Mouse (Mus musculus) limb, embryonic 10.5 days (tissue): ENCODE data around the gene Kcnk7. TPM values are rescaled to one million over a fixed set of nuclear protein-coding genes. Genes with fewer than 3 reads are reported as not detected.

Source experiments
- DNase-seq: peaks from one replicate; pipeline ENCODE4 v3.0.0-alpha.2; 2017; ENCODE audit warnings: low spot score
- H3K27ac ChIP-seq: fragments of 300-500 bp; sonication (generic); 2 replicates; pipeline ENCODE4 v1.5.1; 2016; ENCODE audit warnings: mild to moderate bottlenecking
- H3K27me3 ChIP-seq: fragments of 300-500 bp; sonication (generic); 2 replicates; pipeline ENCODE4 v1.6.1; 2016; ENCODE audit warnings: low read depth, mild to moderate bottlenecking; ENCODE audit not compliant: poor library complexity, severe bottlenecking
- H3K36me3 ChIP-seq: fragments of 300-500 bp; sonication (generic); 2 replicates; pipeline ENCODE4 v1.6.1; 2016; ENCODE audit warnings: mild to moderate bottlenecking, moderate library complexity
- H3K4me1 ChIP-seq: fragments of 300-500 bp; sonication (generic); 2 replicates; pipeline ENCODE4 v1.6.1; 2016
- H3K4me3 ChIP-seq: fragments of 300-500 bp; sonication (generic); 2 replicates; pipeline ENCODE4 v1.5.1; 2016; ENCODE audit warnings: mild to moderate bottlenecking, moderate library complexity
- H3K9me3 ChIP-seq: fragments of 300-500 bp; sonication (generic); replicated peaks from 2 replicates; pipeline ENCODE4 v1.6.1; 2016; ENCODE audit warnings: mild to moderate bottlenecking
- WGBS: fragments of 180-500 bp; shearing (Covaris S2); methylation state at CpG from one replicate; pipeline ENCODE4 v1.1.7; 2016; 5-methylcytosine and 5-hydroxymethylcytosine counted together
- polyA plus RNA-seq: library from polyadenylated mRNA; unstranded; fragments of >200 nt; fragmentation: Nextera tagmentation; extraction: Ambion mirVana; gene quantifications from 2 replicates; pipeline ENCODE4 v1.2.1, GENCODE M21; 2016

Gene Kcnk7
- polyA plus RNA-seq, 1 experiment from 2014 or later = not detected

DNA sequence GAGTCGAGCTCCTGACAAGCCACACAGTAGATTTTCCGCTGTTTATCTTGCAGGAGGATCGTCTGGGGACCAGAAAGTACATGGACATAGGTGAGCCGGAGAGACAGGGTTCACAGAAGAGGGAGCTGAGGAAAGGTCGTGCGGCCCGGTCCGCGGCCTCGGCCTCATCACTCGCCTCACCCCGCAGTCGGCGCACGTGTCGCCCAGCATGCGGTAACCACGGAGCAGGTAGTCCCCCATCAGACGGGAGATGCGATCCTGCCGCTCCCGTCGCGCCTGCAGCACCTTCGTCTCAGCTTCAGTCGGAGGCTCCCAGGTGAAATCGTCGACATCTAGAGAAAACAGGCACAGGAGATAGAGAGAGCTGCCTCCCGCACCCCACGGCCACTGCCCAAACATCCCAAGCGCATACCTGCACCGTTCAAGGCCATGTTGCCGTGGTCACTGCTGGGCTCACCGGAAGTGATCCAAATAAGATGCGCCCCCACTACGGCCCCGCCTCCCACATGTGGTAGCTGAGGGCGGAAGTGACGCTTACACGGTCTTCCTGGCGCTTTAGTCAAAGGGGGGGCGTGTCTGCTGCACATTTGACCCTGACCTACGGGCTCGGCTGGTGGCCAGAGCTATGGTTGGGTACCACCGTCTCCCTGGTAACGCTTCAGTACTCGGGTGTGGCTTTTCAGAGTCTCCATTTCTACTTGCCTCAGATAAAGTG, 27.3 kb downstream of the Kcnk7 start:
- H3K4me3 ChIP-seq = peak overlapping the region; percentile 97
- under 1% methylated on average over 47 of the region's 47 CpGs for WGBS
- peak; percentile 98 for DNase-seq
- H3K36me3 ChIP-seq = peaks cover 22% of the 10 kb centered on the region
- H3K9me3 ChIP-seq = no peaks in the 10 kb centered on the region
- peak overlapping the region; percentile 82 for H3K27ac ChIP-seq
- peaks cover 52% of the 10 kb centered on the region for H3K4me1 ChIP-seq
- H3K27me3 ChIP-seq = 0 out of 2 replicates have a peak, but pooled peaks cover 3% of the 10 kb centered on the region

DNA sequence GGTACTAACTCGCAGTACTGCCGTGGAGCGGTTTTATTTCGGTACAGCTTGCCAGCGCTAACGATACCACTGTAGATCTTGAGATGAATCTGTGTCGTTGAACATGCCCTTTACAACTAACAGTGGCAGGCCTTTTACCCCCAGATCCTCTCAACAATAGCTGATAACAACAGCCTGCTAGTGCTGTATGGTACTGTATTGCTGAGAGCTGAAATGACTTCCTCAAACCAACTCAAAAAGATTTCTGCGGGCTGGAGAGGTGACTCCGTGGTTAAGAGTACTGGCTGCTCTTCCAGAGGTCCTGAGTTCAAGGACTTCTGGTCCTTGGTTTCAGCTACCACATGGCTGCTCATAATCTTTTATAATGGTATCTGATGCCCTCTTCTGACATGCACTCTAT, 30.2 kb downstream of the Kcnk7 start:
- H3K36me3 ChIP-seq = peaks cover 8% of the 10 kb centered on the region
- DNase-seq = no peak
- H3K9me3 ChIP-seq = no peaks in the 10 kb centered on the region
- H3K4me3 ChIP-seq = no peak overlapping the region
- WGBS = 81% methylated on average over 9 of the region's 9 CpGs
- H3K27me3 ChIP-seq = peaks cover 13% of the 10 kb centered on the region
- no peak overlapping the region for H3K27ac ChIP-seq
- peaks cover 26% of the 10 kb centered on the region for H3K4me1 ChIP-seq

DNA sequence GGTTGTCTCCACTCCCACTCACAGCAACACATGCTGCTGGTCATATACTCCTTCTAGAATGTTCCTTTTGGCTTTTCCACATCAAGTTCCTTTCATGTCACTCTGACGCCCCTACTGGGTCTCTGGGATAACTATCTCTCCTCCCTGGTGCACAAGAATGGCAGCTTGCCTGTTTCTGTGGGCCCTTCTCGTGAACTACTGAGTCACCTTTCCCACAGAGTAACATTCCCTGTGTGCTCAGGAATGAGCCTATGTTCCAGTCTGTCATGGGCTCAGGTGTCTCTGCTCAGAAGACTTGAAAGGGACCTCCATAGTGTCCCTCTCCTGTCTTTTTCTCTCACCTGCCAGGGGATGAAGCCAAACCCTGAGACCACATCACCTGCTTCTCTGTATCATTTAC, 35.3 kb downstream of the Kcnk7 start:
- H3K27me3 ChIP-seq = peaks cover 52% of the 10 kb centered on the region
- H3K4me3 ChIP-seq = no peak overlapping the region; the same call in 1 of the 2 replicates
- H3K4me1 ChIP-seq = peaks cover 43% of the 10 kb centered on the region
- no peaks in the 10 kb centered on the region for H3K9me3 ChIP-seq
- DNase-seq = no peak
- 0 out of 2 replicates have a peak, but pooled peaks cover 2% of the 10 kb centered on the region for H3K36me3 ChIP-seq
- no peak overlapping the region for H3K27ac ChIP-seq
- 63% methylated on average over 2 of the region's 2 CpGs for WGBS

DNA sequence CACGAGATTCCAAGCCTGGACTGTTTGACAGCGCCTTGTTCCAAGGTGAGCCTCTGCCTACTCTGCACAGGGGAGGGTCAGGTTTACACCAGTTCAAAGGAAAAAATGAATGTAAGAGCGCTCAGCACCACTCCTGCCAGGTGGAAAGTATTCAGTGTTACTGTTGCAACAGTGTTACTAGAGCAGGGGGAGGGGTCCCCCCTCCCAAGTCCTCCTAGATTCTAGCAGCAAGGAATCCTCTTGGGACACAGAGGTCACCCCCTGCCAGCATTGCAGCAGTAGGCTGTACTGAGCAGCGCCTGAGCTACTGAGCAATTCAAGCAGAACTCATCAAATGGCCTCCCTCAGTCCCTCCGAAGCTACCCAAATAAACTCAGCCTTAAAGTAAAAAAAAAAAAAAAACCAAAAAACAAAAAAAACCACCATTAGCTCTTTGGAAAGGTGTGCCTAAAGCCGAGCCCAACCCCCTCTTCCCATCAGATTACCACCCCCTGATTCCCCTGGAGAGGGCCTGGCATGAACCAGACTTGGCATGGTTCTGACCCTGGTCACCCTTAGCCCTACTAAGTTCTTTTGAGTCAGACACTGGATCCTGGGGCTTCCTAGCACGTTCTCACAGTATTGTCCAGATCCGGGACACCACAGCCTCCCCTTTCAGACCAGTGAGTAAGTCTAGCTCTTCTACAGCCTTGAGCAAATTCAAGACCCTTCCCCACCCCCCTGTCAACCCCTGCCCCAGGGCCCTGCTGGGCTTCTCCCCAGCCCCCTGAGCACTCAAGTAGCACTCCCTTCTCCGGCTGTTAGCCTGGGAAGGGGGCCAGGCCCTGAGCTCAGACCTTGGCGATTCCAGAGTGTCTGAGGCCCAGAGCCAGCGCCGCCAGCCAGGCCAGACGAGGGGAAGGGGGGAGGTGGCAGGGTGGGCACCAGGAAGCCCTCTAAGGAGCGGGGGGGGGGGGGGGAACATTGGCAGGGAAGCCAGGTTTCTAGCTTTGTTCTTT, 36.5 kb downstream of the Kcnk7 start, which contains the start of gene Ltbp3:
Ltbp3 (plus strand) TSS at position 585 of the 998 bp plus-strand sequence.
- DNase-seq = peak; percentile 49
- no peaks in the 10 kb centered on the region for H3K9me3 ChIP-seq
- H3K36me3 ChIP-seq = 0 out of 2 replicates have a peak, but pooled peaks cover 2% of the 10 kb centered on the region
- peaks cover 64% of the 10 kb centered on the region for H3K27me3 ChIP-seq
- 23% methylated on average over 14 of the region's 14 CpGs for WGBS
- H3K4me1 ChIP-seq = peaks cover 48% of the 10 kb centered on the region
- peak within 1 kb of the TSS; percentile 92 for H3K27ac ChIP-seq
- H3K4me3 ChIP-seq = peak within 1 kb of the TSS; percentile 81

DNA sequence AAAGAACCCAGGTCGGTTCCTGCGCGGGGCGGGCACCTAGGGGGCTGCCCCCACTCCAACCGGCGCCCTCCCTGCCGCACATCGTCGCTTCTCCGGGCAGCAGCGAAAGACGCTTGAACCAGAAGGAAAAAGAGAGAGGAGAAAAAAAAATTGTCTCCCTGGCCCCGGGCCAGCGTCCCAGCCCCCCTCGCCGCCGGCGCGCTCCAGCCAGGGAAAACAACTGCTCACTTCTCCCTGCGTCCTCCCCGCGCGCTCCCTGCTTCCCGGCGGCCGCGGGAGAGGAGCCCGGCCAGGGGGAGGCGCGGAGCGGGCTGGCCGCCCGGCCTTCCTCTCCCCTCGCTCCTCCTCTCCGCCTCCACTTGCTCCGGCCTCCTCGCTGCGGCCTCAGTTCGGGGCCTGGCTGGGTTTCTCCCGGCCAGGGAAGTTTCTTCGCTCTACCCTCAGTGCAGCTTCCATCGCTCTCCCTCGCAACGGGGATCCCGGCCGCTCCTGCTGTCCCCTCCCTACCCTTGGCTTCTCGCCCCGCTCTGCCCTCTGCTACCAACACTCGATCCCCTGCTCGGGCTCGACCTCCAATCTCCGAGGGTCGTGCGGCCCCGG, 37.6 kb downstream of the Kcnk7 start:
- WGBS = under 1% methylated on average over 54 of the region's 55 CpGs
- Histone ChIP-seq H3K27ac (peak overlapping the region; percentile 92), H3K36me3 (0 out of 2 replicates have a peak, but pooled peaks cover 2% of the 10 kb centered on the region), H3K4me3 (peak overlapping the region; percentile 81), H3K9me3 (no peaks in the 10 kb centered on the region), H3K27me3 (peaks cover 72% of the 10 kb centered on the region), H3K4me1 (peaks cover 59% of the 10 kb centered on the region)
- DNase-seq = peak; percentile 78

DNA sequence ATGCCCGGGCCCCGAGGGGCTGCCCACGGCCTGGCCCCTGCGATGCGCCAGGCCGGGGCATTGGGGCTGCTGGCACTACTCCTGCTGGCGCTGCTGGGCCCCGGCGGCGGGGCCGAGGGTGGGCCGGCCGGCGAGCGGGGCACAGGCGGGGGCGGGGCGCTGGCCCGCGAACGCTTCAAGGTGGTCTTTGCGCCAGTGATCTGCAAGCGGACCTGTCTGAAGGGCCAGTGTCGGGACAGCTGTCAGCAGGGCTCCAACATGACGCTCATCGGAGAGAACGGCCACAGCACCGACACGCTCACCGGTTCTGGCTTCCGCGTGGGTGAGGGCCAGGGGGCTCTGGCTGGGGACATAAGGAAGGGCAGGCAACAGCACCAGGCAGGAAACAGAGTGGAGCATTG, 38.1 kb downstream of the Kcnk7 start:
- H3K4me3 ChIP-seq = peak overlapping the region; percentile 81

DNA sequence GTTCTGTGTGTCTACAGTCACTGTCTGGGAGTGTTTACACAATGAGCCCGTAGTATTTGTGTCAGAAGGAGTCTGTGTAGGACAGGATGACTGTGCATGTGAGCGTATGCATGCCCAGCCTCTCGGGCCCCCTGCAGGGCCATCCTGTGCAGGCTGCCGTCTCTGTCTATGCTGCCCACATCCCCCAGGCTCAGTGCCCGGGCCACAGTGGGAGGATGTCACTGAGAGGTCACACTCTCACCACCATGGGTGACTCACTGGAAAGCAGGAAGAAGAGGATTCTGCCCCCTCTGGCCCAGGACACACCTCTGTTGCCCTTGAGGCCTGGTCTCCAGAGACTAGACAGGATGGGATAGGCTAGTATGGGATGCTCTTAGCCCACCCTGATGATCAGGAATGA, 39.4 kb downstream of the Kcnk7 start:
- H3K4me3 ChIP-seq = 0 out of 2 replicates have a peak overlapping the region, but pooled peaks have one; percentile 16
- DNase-seq = no peak
- H3K9me3 ChIP-seq = no peaks in the 10 kb centered on the region
- 0 out of 2 replicates have a peak, but pooled peaks cover 2% of the 10 kb centered on the region for H3K36me3 ChIP-seq
- H3K4me1 ChIP-seq = peaks cover 66% of the 10 kb centered on the region
- peaks cover 86% of the 10 kb centered on the region for H3K27me3 ChIP-seq
- H3K27ac ChIP-seq = no peak overlapping the region
- 75% methylated on average over 5 of the region's 5 CpGs for WGBS

More for the DNA sequence above, 38.1 kb downstream of the Kcnk7 start:
- peak; percentile 74 for DNase-seq
- Histone ChIP-seq H3K9me3 (no peaks in the 10 kb centered on the region), H3K27me3 (peaks cover 77% of the 10 kb centered on the region), H3K27ac (peak overlapping the region; percentile 92), H3K36me3 (0 out of 2 replicates have a peak, but pooled peaks cover 2% of the 10 kb centered on the region), H3K4me1 (peaks cover 64% of the 10 kb centered on the region)
- WGBS = under 1% methylated on average over 32 of the region's 32 CpGs

DNA sequence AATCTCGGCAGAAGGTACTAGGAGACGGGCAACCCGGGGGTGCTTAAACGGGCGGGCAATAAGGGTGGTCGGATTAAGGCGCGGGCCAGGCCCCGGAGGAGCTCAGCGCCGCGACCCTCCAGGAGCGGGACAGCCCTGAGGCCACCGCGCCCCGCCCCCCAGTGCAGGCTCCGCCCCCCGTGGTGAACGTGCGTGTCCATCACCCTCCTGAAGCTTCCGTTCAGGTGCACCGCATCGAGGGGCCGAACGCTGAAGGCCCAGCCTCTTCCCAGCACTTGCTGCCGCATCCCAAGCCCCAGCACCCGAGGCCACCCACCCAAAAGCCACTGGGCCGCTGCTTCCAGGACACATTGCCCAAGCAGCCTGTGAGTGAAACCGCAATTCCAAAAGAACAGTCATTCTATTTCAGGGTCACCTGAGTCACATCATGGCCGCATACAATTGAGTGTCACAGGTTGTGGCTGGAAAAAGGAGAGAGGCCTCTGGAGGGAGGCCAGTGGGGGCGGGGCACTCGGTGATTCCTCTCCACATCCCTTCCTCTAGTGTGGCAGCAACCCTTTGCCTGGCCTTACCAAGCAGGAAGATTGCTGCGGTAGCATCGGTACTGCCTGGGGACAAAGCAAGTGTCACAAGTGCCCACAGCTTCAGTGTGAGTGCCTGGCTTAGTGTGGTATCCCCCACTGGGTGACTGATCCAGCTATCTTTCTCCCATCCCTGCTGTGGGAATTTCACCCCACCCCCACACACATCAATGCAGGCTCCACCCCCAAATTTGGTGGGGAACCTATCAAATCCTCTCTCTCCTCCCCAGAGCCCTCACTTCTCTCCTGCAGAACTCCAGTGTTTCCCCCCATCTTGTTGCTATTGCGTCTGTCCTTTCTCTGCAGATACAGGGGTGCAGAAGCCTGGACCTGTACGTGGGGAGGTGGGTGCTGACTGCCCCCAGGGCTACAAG, 41.9 kb downstream of the Kcnk7 start:
- Histone ChIP-seq H3K9me3 (no peaks in the 10 kb centered on the region), H3K4me1 (peaks cover 61% of the 10 kb centered on the region), H3K27ac (peak overlapping the region; percentile 50), H3K36me3 (0 out of 2 replicates have a peak, but pooled peaks cover 2% of the 10 kb centered on the region), H3K4me3 (peak overlapping the region; percentile 48), H3K27me3 (peaks cover 86% of the 10 kb centered on the region)
- peak; percentile 68 for DNase-seq
- WGBS = 4% methylated on average over 36 of the region's 36 CpGs

DNA sequence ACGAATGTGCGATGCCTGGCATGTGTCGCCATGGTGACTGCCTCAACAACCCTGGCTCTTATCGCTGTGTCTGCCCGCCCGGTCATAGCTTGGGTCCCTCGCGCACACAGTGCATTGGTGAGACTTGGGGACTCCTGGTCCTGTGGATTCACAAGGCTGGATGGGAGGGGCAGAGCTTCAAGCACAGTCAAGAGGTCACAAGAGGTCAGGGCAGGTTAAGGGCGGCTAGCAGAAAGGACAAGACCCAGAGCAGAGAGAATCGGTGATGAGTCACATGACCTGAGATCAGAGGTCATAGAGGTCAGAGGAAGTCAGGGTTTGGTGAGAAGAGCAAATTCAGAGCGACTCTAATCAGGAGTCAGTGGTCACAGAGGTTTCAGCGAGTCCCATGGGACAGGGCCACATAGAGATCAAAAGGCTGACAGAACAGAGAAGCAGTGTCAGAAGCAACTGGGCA, 42.8 kb downstream of the Kcnk7 start:
- whole genome bisulfite sequencing = 31% methylated on average over 12 of the region's 12 CpGs
- peaks cover 61% of the 10 kb centered on the region for H3K4me1 ChIP-seq

DNA sequence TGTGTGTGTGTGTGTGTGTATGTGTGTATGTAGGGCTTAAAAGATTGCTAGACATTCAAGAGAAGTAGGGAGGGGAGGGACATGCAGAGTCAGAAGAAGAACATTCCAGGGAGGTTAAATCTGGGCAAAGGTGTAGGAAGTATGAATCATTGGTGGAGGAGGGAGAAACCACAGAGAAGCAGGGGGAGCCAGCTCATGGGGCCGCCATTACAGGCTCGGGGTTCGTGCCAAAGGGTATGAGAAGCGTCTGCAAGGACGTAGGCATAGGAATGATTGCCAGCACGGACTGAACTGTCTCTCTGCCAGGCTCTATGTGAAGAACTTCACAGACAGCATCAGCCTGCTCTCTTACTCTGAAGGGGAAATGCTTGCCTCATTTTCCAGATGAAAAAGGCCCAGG, 45.3 kb downstream of the Kcnk7 start:
- Histone ChIP-seq H3K9me3 (no peaks in the 10 kb centered on the region), H3K4me1 (peaks cover 39% of the 10 kb centered on the region), H3K27me3 (peaks cover 97% of the 10 kb centered on the region), H3K4me3 (no peak overlapping the region), H3K27ac (no peak overlapping the region), H3K36me3 (no peaks in the 10 kb centered on the region)
- DNase-seq = no peak
- 89% methylated on average over 6 of the region's 6 CpGs for WGBS

More for the DNA sequence above, 42.8 kb downstream of the Kcnk7 start:
- Histone ChIP-seq H3K27me3 (peaks cover 92% of the 10 kb centered on the region), H3K4me3 (no peak overlapping the region; the same call in 1 of the 2 replicates), H3K9me3 (no peaks in the 10 kb centered on the region), H3K36me3 (0 out of 2 replicates have a peak, but pooled peaks cover 2% of the 10 kb centered on the region), H3K27ac (no peak overlapping the region)
- DNase-seq = no peak

DNA sequence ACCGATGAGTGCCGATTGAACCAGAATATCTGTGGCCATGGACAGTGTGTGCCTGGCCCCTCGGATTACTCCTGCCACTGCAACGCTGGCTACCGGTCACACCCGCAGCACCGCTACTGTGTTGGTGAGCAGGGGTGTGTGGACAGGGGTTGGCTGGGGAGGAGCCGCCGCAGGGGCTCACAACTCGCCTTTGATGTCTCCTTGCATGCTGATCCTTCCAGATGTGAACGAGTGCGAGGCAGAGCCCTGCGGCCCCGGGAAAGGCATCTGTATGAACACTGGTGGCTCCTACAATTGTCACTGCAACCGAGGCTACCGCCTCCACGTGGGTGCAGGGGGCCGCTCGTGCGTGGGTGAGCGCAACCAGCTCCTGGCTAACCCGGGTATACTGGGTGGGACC, 46.8 kb downstream of the Kcnk7 start:
- Histone ChIP-seq H3K4me3 (peak overlapping the region; percentile 36), H3K27ac (no peak overlapping the region), H3K9me3 (no peaks in the 10 kb centered on the region), H3K4me1 (peaks cover 31% of the 10 kb centered on the region), H3K27me3 (peaks cover 97% of the 10 kb centered on the region), H3K36me3 (no peaks in the 10 kb centered on the region)
- WGBS = 4% methylated on average over 22 of the region's 22 CpGs
- peak; percentile 57 for DNase-seq
